Mouse (Mus musculus) adrenal gland, postnatal 10 days (tissue): ENCODE measurements around the gene Rpap2. TPM values are rescaled to one million over a fixed set of nuclear protein-coding genes. Genes with fewer than 3 reads are reported as not detected.
A peak's percentile ranks its signal among the peaks of the same experiment; 100 is the strongest.

Source experiments
- DNase-seq: peaks from one replicate; pipeline ENCODE4 v3.0.0; 2021; ENCODE audit warnings: mixed read lengths
- total RNA-seq, 2 experiments: library from RNA; stranded (reverse); gene quantifications; 2 replicates each; pipeline ENCODE4 v1.2.3; 2021

The Rpap2 gene
- total RNA-seq, 2 experiments from 2014 or later, result 13.8 to 18.3 TPM

DNA sequence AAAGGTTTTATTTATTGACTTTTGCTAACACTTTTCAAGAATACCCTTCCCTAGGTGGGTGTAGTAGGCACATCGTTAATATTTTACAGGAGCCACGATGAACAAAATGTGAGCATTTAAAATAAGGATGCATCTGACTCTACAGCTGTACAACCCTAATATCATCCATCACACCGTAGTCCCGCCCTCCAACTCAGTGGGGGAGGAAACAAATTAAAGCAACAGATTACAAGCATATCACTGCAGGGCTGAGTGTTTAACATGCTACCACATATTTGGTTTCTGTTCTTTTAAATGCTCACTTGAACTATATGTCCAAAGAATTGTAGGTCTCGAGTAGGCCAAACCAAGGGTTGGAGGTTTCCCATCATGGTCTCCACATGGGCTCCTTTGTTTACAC lies 90.0 kb downstream of the Rpap2 start:
- no peak for DNase-seq

- peak; percentile 81 for DNase-seq
Measured at GRCm38 (mm10) chr5:107687592-107688498, 90.7 kb downstream of the Rpap2 start.

DNA sequence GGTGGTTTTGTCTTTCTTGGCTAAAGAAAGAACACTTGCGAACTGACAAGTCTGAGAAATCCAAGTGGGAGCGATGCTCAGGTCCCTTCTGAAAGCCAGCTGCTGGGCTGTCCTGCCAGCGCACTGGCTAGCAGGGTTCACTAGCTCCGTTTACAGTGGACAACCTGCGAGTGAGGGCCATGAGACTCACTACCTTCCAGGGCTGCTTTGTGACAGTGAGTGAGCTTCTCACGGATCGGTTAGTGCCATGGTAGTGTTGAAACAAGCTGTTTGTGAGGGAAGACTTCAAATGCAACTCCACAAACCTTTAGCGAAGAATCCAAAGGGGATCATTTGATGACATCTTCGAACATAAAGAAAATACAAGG lies 91.3 kb downstream of the Rpap2 start:
- DNase-seq, result no peak

DNA sequence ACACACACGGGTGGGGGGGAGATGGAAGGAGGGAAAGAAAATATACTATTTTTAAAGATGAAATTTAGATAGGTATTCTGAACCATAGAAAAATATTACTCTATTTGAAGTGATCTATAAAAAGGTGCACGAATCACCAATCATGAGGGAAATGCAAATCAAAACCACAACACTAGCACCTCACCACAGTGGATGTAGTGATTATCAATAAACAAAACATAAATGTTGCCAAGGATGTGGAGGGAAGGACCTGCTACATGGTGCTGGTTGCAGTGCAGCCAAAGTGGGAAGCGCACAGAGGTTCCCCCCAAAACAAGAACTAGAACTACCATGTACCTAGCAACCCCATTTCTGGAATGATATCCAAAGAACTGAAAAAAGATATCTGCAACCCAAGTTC lies 97.8 kb downstream of the Rpap2 start:
- DNase-seq, result no peak

DNA sequence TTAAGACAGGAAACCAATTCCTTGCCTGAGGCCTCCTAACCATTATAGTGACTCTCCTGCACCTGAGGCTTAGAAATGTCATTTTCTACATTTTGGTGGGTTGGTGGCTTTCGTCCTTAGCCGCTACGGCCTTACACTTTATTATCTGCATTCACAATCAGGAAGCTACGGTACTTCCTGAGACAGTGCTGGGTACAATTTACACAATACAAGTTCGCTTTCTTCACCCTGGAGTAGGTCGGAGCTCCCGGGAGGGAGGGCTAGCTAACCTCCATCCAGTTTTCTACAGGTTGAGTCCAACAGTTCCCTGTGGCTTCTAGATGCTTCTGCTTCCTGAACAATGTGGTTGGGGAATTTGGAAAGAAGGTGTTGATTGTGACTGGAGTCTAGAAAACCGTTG lies 101.7 kb downstream of the Rpap2 start:
- DNase-seq, result no peak

- DNase-seq, result no peak
Measured at GRCm38 (mm10) chr5:107700873-107701272, 103.7 kb downstream of the Rpap2 start.

- DNase-seq, result no peak
Measured at GRCm38 (mm10) chr5:107701658-107702057, 104.5 kb downstream of the Rpap2 start.

- no peak for DNase-seq
Measured at GRCm38 (mm10) chr5:107703207-107703763, 106.1 kb downstream of the Rpap2 start.

DNA sequence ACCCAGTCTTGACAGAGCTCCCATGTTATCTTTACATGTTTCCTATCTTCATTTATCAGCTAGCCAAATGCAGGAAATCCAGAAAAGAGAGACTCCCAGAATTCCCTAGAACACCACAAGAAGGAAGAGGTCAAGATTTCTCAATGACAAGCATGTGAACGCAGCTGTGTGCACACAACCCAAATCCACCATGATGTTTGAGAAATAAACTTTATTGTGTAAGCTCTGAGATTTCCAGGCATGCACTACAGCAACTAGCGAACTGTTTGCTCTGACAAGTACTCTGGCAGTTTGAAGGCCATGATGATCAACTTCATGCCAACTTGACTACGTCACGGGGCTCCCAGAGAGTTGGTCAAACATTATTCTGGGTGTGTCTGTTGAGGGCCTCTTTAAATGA lies 108.6 kb downstream of the Rpap2 start:
- no peak for DNase-seq

DNA sequence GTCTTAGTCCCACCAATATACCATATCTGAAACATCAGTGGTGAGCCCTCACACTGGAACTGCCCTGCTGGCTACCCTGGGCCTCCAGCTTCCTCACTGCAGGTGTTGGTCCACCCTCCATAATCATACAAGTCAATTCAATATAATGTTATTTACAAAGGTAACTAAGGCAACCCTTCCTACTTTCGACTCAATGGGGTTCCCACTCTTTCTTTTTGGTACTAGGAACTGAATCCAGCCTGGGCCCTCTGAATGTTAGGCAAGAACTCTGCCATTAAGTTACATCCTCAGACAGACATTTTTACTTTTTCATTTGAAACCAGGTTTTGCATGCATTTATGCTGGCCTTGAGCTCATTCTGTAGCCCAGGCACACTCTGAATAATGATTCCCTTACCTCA lies 109.1 kb downstream of the Rpap2 start:
- no peak for DNase-seq

DNA sequence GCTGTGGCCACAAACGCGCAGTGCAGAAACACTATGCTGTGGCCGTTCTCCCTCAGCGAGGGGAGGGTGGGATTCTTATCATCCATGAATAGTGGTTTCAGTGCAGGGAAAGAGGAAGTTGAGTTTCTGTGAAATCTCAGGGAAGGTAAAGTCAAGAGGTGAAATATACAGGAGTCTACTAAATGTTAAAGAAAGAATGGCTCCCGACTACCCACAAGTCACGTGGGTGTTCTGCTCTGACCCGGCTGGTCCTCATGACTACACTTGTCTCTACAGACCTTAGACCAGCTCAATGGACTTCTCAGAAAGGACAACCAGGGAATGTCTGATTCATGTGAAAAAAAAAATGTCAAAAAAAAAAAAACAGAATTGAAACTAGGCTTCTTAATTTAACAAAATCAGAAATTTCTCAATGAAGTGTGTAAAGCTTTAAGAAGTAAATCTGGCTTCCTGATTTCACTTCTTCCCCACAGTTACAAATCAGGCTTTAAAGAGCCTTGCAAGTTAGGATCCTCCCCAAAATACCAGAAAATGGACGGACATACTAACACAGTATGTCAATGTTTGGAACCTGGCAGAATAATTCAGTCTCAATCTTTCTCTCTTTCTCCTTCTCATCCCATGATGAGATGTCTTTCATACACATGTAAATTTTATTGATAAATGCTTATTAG lies 111.1 kb downstream of the Rpap2 start:
- no peak for DNase-seq

Other genes with a start within 250 kb of the Rpap2 start
- 1 to 10 TPM in 1 of 2 experiments, under 1 TPM in 1; 0.75 to 1.4 TPM for gene Ephx4, start 194.6 kb upstream of the Rpap2 start, total RNA-seq
- not detected for gene Lpcat2b, start 165.8 kb upstream of the Rpap2 start, total RNA-seq
- 10 to 100 TPM in 1 of 2 experiments, 1 to 10 TPM in 1; 6.9 to 12.0 TPM for gene Btbd8, start 159.4 kb upstream of the Rpap2 start, total RNA-seq
- gene Gm42669, start 89.8 kb upstream of the Rpap2 start, total RNA-seq, result under 1 TPM in 1 of 2 experiments, not detected in 1; 0.18 TPM
- gene 1700028K03Rik, start 62.7 kb upstream of the Rpap2 start, total RNA-seq, result under 1 TPM in 1 of 2 experiments, not detected in 1; 0.18 TPM
- gene Glmn, start 515 bp downstream of the Rpap2 start, total RNA-seq, result 10 to 100 TPM; 10.8 to 15.4 TPM
- under 1 TPM; 0.42 to 0.45 TPM for gene Gfi1, start 128.7 kb downstream of the Rpap2 start, total RNA-seq
- not detected for gene Ube2d2b, start 232.7 kb downstream of the Rpap2 start, total RNA-seq